Mouse (Mus musculus) neural tube, embryonic 15.5 days (tissue): Measurements from ENCODE around the gene Snrnp27. TPM values are rescaled to one million over a fixed set of nuclear protein-coding genes. Genes with fewer than 3 reads are reported as not detected.

Source experiments
- ATAC-seq: fragments of 200-750 bp; cut with Nextera tagmentation; 2 replicates; pipeline ENCODE4 v1.8.0; 2017; ENCODE audit warnings: mild to moderate bottlenecking, moderate TSS enrichment, moderate library complexity; ENCODE audit not compliant: low FRiP score
- H3K27ac ChIP-seq: fragments of 300-500 bp; sonication (generic); replicated peaks from 2 replicates; pipeline ENCODE4 v1.5.1; 2015; ENCODE audit warnings: mild to moderate bottlenecking, inconsistent platforms
- H3K27me3 ChIP-seq: fragments of 300-500 bp; sonication (generic); replicated peaks from 2 replicates; pipeline ENCODE4 v1.6.1; 2015; ENCODE audit warnings: inconsistent platforms
- H3K36me3 ChIP-seq: fragments of 300-500 bp; sonication (generic); 2 replicates; pipeline ENCODE4 v1.6.1; 2015; ENCODE audit warnings: inconsistent platforms
- H3K4me1 ChIP-seq: fragments of 300-500 bp; sonication (generic); 2 replicates; pipeline ENCODE4 v1.6.1; 2015; ENCODE audit warnings: inconsistent platforms
- H3K4me2 ChIP-seq: fragments of 300-500 bp; sonication (generic); 2 replicates; pipeline ENCODE4 v1.6.1; 2015; ENCODE audit warnings: inconsistent platforms, mild to moderate bottlenecking, moderate library complexity
- H3K4me3 ChIP-seq: fragments of 300-500 bp; sonication (generic); replicated peaks from 2 replicates; pipeline ENCODE4 v1.5.1; 2015; ENCODE audit warnings: mild to moderate bottlenecking, inconsistent platforms
- H3K9ac ChIP-seq: fragments of 300-500 bp; sonication (generic); replicated peaks from 2 replicates; pipeline ENCODE4 v1.6.1; 2015; ENCODE audit warnings: mild to moderate bottlenecking, inconsistent platforms
- H3K9me3 ChIP-seq: fragments of 300-500 bp; sonication (generic); replicated peaks from 2 replicates; pipeline ENCODE4 v1.6.1; 2016; ENCODE audit warnings: inconsistent platforms
- WGBS: fragments of 180-500 bp; shearing (Covaris S2); methylation state at CpG from one replicate; pipeline ENCODE4 v1.1.7; 2015; ENCODE audit warnings: mixed read lengths; 5-methylcytosine and 5-hydroxymethylcytosine counted together
- polyA plus RNA-seq: library from polyadenylated mRNA; unstranded; fragments of >200 nt; fragmentation: Nextera tagmentation; extraction: Ambion mirVana; gene quantifications from 2 replicates; pipeline ENCODE4 v1.2.1, GENCODE M21; 2015

The Snrnp27 gene
- polyA plus RNA-seq, 1 experiment from 2014 or later, result 96.0 TPM

- Histone ChIP-seq H3K4me1 (no peaks in the 10 kb centered on the region), H3K4me3 (no peak overlapping the region), H3K27me3 (no peaks in the 10 kb centered on the region), H3K36me3 (no peaks in the 10 kb centered on the region), H3K27ac (no peak overlapping the region), H3K9me3 (no peaks in the 10 kb centered on the region), H3K4me2 (no peak overlapping the region), H3K9ac (no peak overlapping the region)
- 78% methylated on average over 2 of the region's 2 CpGs for WGBS
- no peak for ATAC-seq
These were observed 46.5 kb downstream of the Snrnp27 start for GRCm38 (mm10) chr6:86637860-86638259.

- Histone ChIP-seq H3K27ac (no peak overlapping the region), H3K27me3 (no peaks in the 10 kb centered on the region), H3K9me3 (no peaks in the 10 kb centered on the region), H3K4me2 (no peak overlapping the region), H3K36me3 (no peaks in the 10 kb centered on the region), H3K4me1 (no peaks in the 10 kb centered on the region), H3K4me3 (no peak overlapping the region), H3K9ac (no peak overlapping the region)
- 69% methylated on average over 4 of the region's 4 CpGs for WGBS
- ATAC-seq, result no peak
These were observed 47.0 kb downstream of the Snrnp27 start for GRCm38 (mm10) chr6:86637171-86637835.

GRCm38 (mm10) chr6:86636495-86636894 is 47.8 kb downstream of the Snrnp27 start:
- WGBS, result 80% methylated on average over 2 of the region's 2 CpGs
- Histone ChIP-seq H3K27ac (no peak overlapping the region), H3K36me3 (no peaks in the 10 kb centered on the region), H3K4me3 (no peak overlapping the region), H3K9ac (no peak overlapping the region), H3K9me3 (no peaks in the 10 kb centered on the region), H3K4me2 (no peak overlapping the region), H3K27me3 (no peaks in the 10 kb centered on the region), H3K4me1 (no peaks in the 10 kb centered on the region)
- no peak for ATAC-seq

- no peak for ATAC-seq
- H3K36me3 ChIP-seq, result no peaks in the 10 kb centered on the region
- no peak overlapping the region for H3K4me3 ChIP-seq
- no peak overlapping the region for H3K27ac ChIP-seq
- H3K9me3 ChIP-seq, result no peaks in the 10 kb centered on the region
- 63% methylated on average over 3 of the region's 3 CpGs for WGBS
- H3K4me2 ChIP-seq, result no peak overlapping the region
- H3K9ac ChIP-seq, result no peak overlapping the region
- H3K4me1 ChIP-seq, result no peaks in the 10 kb centered on the region
- no peaks in the 10 kb centered on the region for H3K27me3 ChIP-seq
These were observed 54.2 kb downstream of the Snrnp27 start for GRCm38 (mm10) chr6:86630141-86630540.

- H3K9ac ChIP-seq, result no peak within 1 kb of the TSS
- H3K4me1 ChIP-seq, result peaks cover 7% of the 10 kb centered on the region; the same call in 1 of the 2 replicates
- no peaks in the 10 kb centered on the region for H3K36me3 ChIP-seq
- H3K27ac ChIP-seq, result no peak within 1 kb of the TSS
- no peak within 1 kb of the TSS for H3K4me3 ChIP-seq
- no peak for ATAC-seq
- 53% methylated on average over 10 of the region's 10 CpGs for WGBS
- H3K27me3 ChIP-seq, result no peaks in the 10 kb centered on the region
- no peaks in the 10 kb centered on the region for H3K9me3 ChIP-seq
- H3K4me2 ChIP-seq, result no peak within 1 kb of the TSS
These were observed 56.4 kb downstream of the Snrnp27 start, which contains the start of gene Asprv1 for GRCm38 (mm10) chr6:86627946-86628345. TSS of gene Asprv1 (plus strand) at chr6:86628164.

Other genes with a start within 250 kb of the Snrnp27 start
- gene C87436, start 246.1 kb downstream of the Snrnp27 start, polyA plus RNA-seq, result 22.2 and 25.6 TPM in 2 replicates
- 331 and 342 TPM in 2 replicates for gene Pcbp1, start 158.2 kb downstream of the Snrnp27 start, polyA plus RNA-seq
- 1.5 and 1.8 TPM in 2 replicates for gene Asprv1, start 56.4 kb downstream of the Snrnp27 start, polyA plus RNA-seq
- 15.2 and 15.3 TPM in 2 replicates for gene Mxd1, start 15.4 kb downstream of the Snrnp27 start, polyA plus RNA-seq
- gene Gmcl1, start 48.9 kb upstream of the Snrnp27 start, polyA plus RNA-seq, result 38.7 and 41.8 TPM in 2 replicates
- 4.2 and 21.7 TPM in 2 replicates for gene Anxa4, start 109.1 kb upstream of the Snrnp27 start, polyA plus RNA-seq
- gene Aak1, start 165.0 kb upstream of the Snrnp27 start, polyA plus RNA-seq, result 40.2 and 43.4 TPM in 2 replicates